Mouse (Mus musculus): ENCODE results near the gene Gm20422.
"Not testable (repeated sequence)": the region's sequence is repeated elsewhere in the genome, so short reads cannot be mapped to it uniquely, and the experiment has no call there.

The Gm20422 gene

DNA sequence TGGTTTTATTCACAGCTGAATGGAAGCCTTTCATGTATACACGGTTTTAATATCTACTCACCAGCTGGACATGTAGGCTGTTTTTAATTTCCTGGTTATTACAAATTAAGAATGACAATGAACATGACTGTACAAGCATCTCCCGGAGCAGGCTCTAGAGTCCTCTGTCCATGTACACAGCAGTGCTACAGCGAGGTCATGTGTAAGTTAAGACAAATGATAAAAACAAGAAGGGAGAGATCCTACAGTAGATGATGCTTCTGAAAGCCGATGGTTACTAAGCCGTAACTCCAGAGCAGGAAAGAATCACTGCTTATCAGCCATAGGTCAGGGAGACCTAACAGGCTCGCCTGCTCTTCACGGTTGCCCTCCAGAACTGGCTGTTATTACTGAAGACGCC lies 61.2 kb downstream of the Gm20422 start:
- DNase-seq (ENCODE audit: low spot score in 2 of 2), result no peak

DNA sequence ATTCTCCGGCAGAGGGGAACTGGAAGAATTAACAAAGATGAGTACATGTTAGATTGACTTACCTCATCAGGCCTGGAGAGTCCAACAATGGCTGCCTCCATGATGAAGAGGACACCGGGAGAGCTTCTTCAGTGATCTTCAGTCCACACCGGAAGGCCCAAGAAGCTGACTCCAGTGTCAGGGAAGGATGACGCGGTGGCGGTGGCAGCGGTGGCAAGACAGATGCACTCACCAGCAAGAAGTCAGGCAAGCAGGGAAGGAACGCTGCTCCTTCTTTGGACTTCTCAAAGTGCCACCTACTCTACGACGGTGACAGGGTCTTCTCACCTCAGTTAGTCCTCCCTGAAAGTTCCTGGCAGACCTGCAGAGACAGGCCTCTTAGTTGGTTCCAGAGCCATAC lies 64.1 kb downstream of the Gm20422 start, which contains the start of gene Zfp869:
TSS of gene Zfp869 (minus strand) at position 101 of the 400 bp plus-strand sequence.
- DNase-seq (ENCODE audit: low spot score in 2 of 2), result not testable (repeated sequence)

DNA sequence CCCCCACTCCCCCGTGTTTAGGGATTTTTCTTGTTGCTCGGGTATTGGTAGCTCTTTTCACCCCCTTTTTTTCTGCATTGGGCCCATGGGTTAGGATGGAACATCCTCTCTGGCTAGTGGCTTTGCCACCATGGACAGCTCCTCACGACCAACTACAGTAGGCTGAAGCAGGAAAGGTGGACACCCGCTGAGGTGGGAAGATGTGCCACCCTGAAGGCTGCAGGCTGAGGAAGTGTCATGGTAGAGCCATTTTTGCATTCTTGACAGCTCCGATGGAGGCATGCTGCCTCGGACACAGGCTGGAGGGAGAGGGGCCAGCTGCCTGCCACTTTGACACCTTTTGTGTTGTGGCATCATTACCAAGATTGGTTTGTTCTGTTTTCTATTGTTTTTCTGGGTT lies 72.9 kb downstream of the Gm20422 start:
- no peak for DNase-seq (ENCODE audit: low spot score in 2 of 2)
